Mouse (Mus musculus) intestine, embryonic 16.5 days (tissue): ENCODE results near the gene Cenpb. TPM values are rescaled to one million over a fixed set of nuclear protein-coding genes. Genes with fewer than 3 reads are reported as not detected.

Source experiments
- ATAC-seq: fragments of 200-750 bp; cut with Nextera tagmentation; 2 replicates; pipeline ENCODE4 v1.8.0; 2017; ENCODE audit warnings: moderate TSS enrichment, moderate library complexity
- H3K27ac ChIP-seq: fragments of 300-500 bp; sonication (generic); 2 replicates; pipeline ENCODE4 v1.5.1; 2014; ENCODE audit warnings: mild to moderate bottlenecking, low read length
- H3K27me3 ChIP-seq: fragments of 300-500 bp; sonication (generic); replicated peaks from 2 replicates; pipeline ENCODE4 v1.6.1; 2014; ENCODE audit warnings: low read length, control low read depth, mixed read lengths; ENCODE audit not compliant: control insufficient read depth, insufficient read depth
- H3K36me3 ChIP-seq: fragments of 300-500 bp; sonication (generic); 2 replicates; pipeline ENCODE4 v1.6.1; 2014; ENCODE audit warnings: low read length, control low read depth; ENCODE audit not compliant: control insufficient read depth, insufficient read depth
- H3K4me1 ChIP-seq: fragments of 300-500 bp; sonication (generic); 2 replicates; pipeline ENCODE4 v1.6.1; 2014; ENCODE audit warnings: low read length, control low read depth, mixed read lengths; ENCODE audit not compliant: control insufficient read depth, insufficient read depth
- H3K4me2 ChIP-seq: fragments of 300-500 bp; sonication (generic); 2 replicates; pipeline ENCODE4 v1.6.1; 2014; ENCODE audit warnings: low read depth, low read length, control low read depth
- H3K4me3 ChIP-seq: fragments of 300-500 bp; sonication (generic); 2 replicates; pipeline ENCODE4 v1.5.1; 2014; ENCODE audit warnings: mild to moderate bottlenecking, low read length
- H3K9ac ChIP-seq: fragments of 300-500 bp; sonication (generic); 2 replicates; pipeline ENCODE4 v1.6.1; 2014; ENCODE audit warnings: low read depth, low read length
- H3K9me3 ChIP-seq: fragments of 300-500 bp; sonication (generic); 2 replicates; pipeline ENCODE4 v1.6.1; 2016; ENCODE audit warnings: low read length, control low read depth; ENCODE audit not compliant: control insufficient read depth
- WGBS: fragments of 180-500 bp; shearing (Covaris S2); extraction: QIAGEN DNeasy Blood & Tissue Kit; methylation state at CpG from one replicate; pipeline ENCODE4 v1.1.7; 2014; 5-methylcytosine and 5-hydroxymethylcytosine counted together
- polyA plus RNA-seq: library from polyadenylated mRNA; unstranded; fragments of >200 nt; fragmentation: Nextera tagmentation; extraction: Ambion mirVana; gene quantifications from 2 replicates; pipeline ENCODE4 v1.2.1, GENCODE M21; 2015

Cenpb gene
- polyA plus RNA-seq, 1 experiment from 2014 or later, result 9.7 TPM

GRCm38 (mm10) chr2:131203816-131204409 is 24.0 kb upstream of the Cenpb start:
- Histone ChIP-seq H3K27ac (peak overlapping the region; percentile 33; the same call in 1 of the 2 replicates), H3K9ac (no peak overlapping the region), H3K9me3 (no peaks in the 10 kb centered on the region), H3K27me3 (no peaks in the 10 kb centered on the region), H3K36me3 (no peaks in the 10 kb centered on the region), H3K4me2 (no peak overlapping the region), H3K4me3 (no peak overlapping the region), H3K4me1 (peaks cover 10% of the 10 kb centered on the region)
- 78% methylated on average over 6 of the region's 6 CpGs for WGBS
- no peak for ATAC-seq

- no peak for ATAC-seq
- Histone ChIP-seq H3K9ac (no peak overlapping the region), H3K4me2 (no peak overlapping the region)
These were observed 21.4 kb upstream of the Cenpb start for GRCm38 (mm10) chr2:131201262-131201661.

GRCm38 (mm10) chr2:131200710-131201109 is 20.8 kb upstream of the Cenpb start:
- 69% methylated on average over 2 of the region's 2 CpGs for WGBS
- no peak for ATAC-seq

More at GRCm38 (mm10) chr2:131201262-131201661, 21.4 kb upstream of the Cenpb start:
- no peak overlapping the region for H3K4me3 ChIP-seq
- H3K27ac ChIP-seq, result no peak overlapping the region
- 93% methylated on average over 3 of the region's 3 CpGs for WGBS
- H3K9me3 ChIP-seq, result no peaks in the 10 kb centered on the region
- no peaks in the 10 kb centered on the region for H3K27me3 ChIP-seq
- peaks cover 10% of the 10 kb centered on the region for H3K4me1 ChIP-seq
- peaks cover 10% of the 10 kb centered on the region; the same call in 1 of the 2 replicates for H3K36me3 ChIP-seq

GRCm38 (mm10) chr2:131196606-131197316 is 16.9 kb upstream of the Cenpb start:
- Histone ChIP-seq H3K36me3 (peaks cover 26% of the 10 kb centered on the region), H3K4me1 (no peaks in the 10 kb centered on the region), H3K4me2 (no peak overlapping the region), H3K27ac (no peak overlapping the region; the same call in 1 of the 2 replicates), H3K9ac (no peak overlapping the region), H3K27me3 (no peaks in the 10 kb centered on the region), H3K4me3 (no peak overlapping the region), H3K9me3 (no peaks in the 10 kb centered on the region)
- ATAC-seq, result no peak
- WGBS, result 91% methylated on average over 16 of the region's 16 CpGs

More at GRCm38 (mm10) chr2:131200710-131201109, 20.8 kb upstream of the Cenpb start:
- Histone ChIP-seq H3K9ac (no peak overlapping the region), H3K9me3 (no peaks in the 10 kb centered on the region), H3K27me3 (no peaks in the 10 kb centered on the region), H3K4me3 (no peak overlapping the region), H3K27ac (no peak overlapping the region), H3K4me2 (no peak overlapping the region), H3K36me3 (peaks cover 10% of the 10 kb centered on the region; the same call in 1 of the 2 replicates), H3K4me1 (peaks cover 10% of the 10 kb centered on the region)

- Histone ChIP-seq H3K27me3 (no peaks in the 10 kb centered on the region), H3K4me1 (peaks cover 24% of the 10 kb centered on the region), H3K4me2 (no peak overlapping the region), H3K36me3 (peaks cover 21% of the 10 kb centered on the region), H3K9me3 (no peaks in the 10 kb centered on the region), H3K9ac (no peak overlapping the region), H3K27ac (peak overlapping the region; percentile 12), H3K4me3 (no peak overlapping the region)
- WGBS, result 68% methylated on average over 7 of the region's 7 CpGs
- ATAC-seq, result no peak
These were observed 11.1 kb upstream of the Cenpb start for GRCm38 (mm10) chr2:131191005-131191390.

GRCm38 (mm10) chr2:131190344-131191004 is 10.6 kb upstream of the Cenpb start:
- H3K9ac ChIP-seq, result peak overlapping the region; percentile 41; the same call in 1 of the 2 replicates
- H3K4me3 ChIP-seq, result no peak overlapping the region
- no peaks in the 10 kb centered on the region for H3K27me3 ChIP-seq
- no peaks in the 10 kb centered on the region for H3K9me3 ChIP-seq
- peaks cover 21% of the 10 kb centered on the region for H3K36me3 ChIP-seq
- WGBS, result 33% methylated on average over 10 of the region's 10 CpGs
- peak overlapping the region; percentile 12 for H3K27ac ChIP-seq
- ATAC-seq, result no peak
- 0 out of 2 replicates have a peak overlapping the region, but pooled peaks have one; percentile 6 for H3K4me2 ChIP-seq
- H3K4me1 ChIP-seq, result peaks cover 25% of the 10 kb centered on the region

GRCm38 (mm10) chr2:131189521-131190309 is 9.8 kb upstream of the Cenpb start:
- Histone ChIP-seq H3K27me3 (no peaks in the 10 kb centered on the region), H3K4me2 (0 out of 2 replicates have a peak overlapping the region, but pooled peaks have one; percentile 6), H3K4me1 (peaks cover 25% of the 10 kb centered on the region), H3K36me3 (peaks cover 21% of the 10 kb centered on the region), H3K4me3 (no peak overlapping the region), H3K9me3 (no peaks in the 10 kb centered on the region), H3K9ac (no peak overlapping the region), H3K27ac (peak overlapping the region; percentile 12)
- WGBS, result 48% methylated on average over 5 of the region's 5 CpGs
- ATAC-seq, result no peak

GRCm38 (mm10) chr2:131188311-131188710 is 8.4 kb upstream of the Cenpb start:
- Histone ChIP-seq H3K9ac (no peak overlapping the region), H3K36me3 (peaks cover 13% of the 10 kb centered on the region; the same call in 1 of the 2 replicates), H3K4me3 (no peak overlapping the region), H3K27me3 (no peaks in the 10 kb centered on the region), H3K4me2 (no peak overlapping the region), H3K4me1 (peaks cover 25% of the 10 kb centered on the region), H3K9me3 (no peaks in the 10 kb centered on the region), H3K27ac (no peak overlapping the region)
- 92% methylated on average over 5 of the region's 5 CpGs for WGBS
- ATAC-seq, result no peak

GRCm38 (mm10) chr2:131187602-131187922 is 7.7 kb upstream of the Cenpb start:
- no peak for ATAC-seq
- Histone ChIP-seq H3K4me1 (peaks cover 25% of the 10 kb centered on the region), H3K4me3 (peak overlapping the region; percentile 69), H3K36me3 (peaks cover 6% of the 10 kb centered on the region; the same call in 1 of the 2 replicates), H3K27ac (no peak overlapping the region), H3K4me2 (peak overlapping the region; percentile 82), H3K9ac (peak overlapping the region; percentile 81), H3K27me3 (no peaks in the 10 kb centered on the region), H3K9me3 (no peaks in the 10 kb centered on the region)
- 25% methylated on average over 3 of the region's 3 CpGs for WGBS
